Mouse (Mus musculus): ENCODE results near the gene Fam78a.

Gene Fam78a

DNA sequence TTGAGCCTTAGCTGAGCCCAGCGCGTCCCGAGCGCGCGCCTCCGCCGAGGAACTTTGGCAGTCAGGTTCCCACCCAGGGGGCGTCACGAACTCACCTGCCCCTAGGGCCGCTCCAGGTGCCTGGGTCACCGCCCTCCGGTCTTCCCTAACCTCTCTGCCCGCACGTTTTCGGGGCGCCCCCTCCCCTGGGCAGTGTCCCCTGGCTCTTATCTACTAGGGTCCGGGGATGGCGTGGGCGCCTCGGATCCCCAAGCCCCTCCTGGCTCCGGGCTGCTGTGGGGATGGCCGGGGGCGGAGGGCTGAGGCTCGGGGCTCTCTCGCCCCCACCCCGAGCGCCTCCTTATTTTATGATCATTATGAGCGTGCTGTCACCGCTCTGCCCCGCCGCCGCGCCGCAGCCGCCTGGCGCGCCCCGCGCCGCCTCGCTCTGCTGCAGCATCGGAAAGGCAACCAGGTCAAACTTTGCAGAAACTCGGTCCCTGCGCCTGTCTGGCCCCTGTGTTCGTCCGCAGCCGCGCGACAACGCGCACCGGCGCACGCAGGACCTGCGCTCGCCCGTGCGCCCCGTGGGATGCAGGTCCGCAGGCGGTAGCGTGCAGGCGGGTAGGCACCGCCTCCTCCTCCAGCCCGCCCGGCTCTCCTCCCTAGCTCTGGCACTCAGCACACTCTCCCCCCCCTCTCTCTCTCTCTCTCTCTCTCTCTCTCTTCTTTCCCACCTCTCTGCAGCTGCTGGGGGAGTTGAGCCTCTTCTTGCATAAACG is at the start of gene Fam78a:
TSS of gene Fam78a (minus strand) at position 747 of the 761 bp plus-strand sequence.
- peak; percentile 17 to 60 for DNase-seq

GRCm38 (mm10) chr2:32134039-32134438 is 49.4 kb upstream of the Fam78a start:
- peak; percentile 91 to 98 for DNase-seq

GRCm38 (mm10) chr2:32132567-32132992 is 47.9 kb upstream of the Fam78a start:
- DNase-seq = peak; percentile 80 to 89

DNA sequence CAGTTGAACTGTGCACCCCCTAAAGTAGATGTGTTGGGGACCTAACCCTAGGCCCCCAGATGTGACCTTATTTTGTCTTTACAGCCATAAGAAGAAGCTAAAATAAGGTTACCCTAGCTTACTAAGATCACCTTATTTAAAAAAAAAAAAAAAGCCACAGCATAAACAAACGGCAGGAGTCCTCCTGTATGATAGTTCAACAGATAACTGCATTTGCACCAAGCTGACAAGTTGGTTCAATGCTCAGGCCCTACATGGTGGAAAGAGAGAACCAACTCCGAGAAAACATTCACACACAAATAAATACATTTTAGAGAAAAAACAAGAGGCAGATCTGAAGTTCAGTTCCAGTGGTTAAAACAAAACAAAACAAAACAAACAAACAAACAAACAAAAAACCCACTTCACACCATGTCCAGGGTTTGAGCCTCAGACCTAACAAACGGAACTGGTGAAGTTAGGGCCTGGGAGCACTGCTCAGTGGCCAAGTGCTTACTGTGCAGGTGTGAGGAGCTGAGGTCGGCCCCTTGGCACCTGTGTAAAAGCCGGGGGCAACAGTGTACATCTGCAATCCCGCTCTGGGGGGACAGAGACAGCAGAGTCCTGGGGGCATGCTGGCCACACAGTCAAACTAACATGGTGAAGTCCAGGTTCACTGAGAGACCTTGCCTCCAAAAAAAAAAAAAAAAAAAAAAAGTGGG is 47.4 kb upstream of the Fam78a start:
- DNase-seq = no peak

GRCm38 (mm10) chr2:32131205-32131834 is 46.7 kb upstream of the Fam78a start:
- no peak for DNase-seq

DNA sequence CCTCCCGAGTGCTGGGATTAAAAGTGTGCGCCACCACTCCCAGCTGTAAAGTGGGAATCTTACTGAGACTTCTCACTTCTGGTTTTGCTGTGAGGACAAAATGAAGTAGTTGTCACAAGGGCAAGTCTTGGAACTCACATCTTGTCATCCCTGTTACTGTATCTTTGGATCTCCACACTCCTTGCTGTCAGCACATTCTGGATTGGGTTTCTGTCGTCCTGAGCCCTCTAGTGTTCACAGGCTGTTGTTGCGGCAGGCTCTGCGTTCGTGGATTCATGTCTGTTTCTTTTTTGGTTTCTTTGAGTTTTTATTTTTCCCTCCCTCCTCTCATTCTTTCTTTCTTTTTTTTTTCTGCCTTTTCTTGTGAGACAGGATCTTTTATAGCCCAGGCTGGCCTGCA is 45.8 kb upstream of the Fam78a start:
- DNase-seq = peak; percentile 61 to 67

DNA sequence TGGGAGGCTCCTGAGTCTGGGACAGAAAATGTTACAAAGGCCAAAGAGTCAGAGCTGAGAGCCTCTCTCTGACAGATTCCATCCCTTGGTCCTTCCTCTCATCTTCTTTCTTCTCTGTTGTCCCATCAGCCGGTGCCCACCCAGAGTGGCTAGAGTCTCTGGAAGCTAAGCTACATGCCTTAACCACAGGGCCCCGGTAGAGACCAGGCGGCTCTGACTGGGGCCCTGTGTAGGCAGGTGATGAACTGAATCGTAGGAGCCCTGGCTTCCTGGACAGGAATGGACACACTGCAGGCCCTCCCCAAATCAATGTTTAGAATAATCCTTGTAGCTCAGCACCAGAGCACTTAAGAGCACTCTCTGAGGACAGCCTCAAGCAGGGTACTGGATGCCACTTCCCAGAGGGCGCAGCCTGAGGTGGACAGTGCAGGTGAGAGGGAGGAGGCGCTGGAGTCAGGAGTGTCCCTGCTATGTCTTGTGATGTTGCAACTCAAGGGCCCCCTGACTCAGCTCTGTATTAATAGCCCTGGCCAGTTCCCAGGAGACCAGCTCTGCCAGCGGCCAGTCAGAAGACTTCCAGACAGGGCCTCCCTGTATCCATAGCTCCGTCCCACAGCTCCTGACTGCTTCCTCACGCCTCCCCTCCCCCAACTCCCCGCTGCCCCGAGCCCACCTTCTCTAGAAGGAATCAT is 44.9 kb upstream of the Fam78a start:
- no peak for DNase-seq

- no peak for DNase-seq
Observed at GRCm38 (mm10) chr2:32128536-32128841, 43.8 kb upstream of the Fam78a start.

- no peak for DNase-seq
Observed at GRCm38 (mm10) chr2:32127653-32128535, 43.2 kb upstream of the Fam78a start.

DNA sequence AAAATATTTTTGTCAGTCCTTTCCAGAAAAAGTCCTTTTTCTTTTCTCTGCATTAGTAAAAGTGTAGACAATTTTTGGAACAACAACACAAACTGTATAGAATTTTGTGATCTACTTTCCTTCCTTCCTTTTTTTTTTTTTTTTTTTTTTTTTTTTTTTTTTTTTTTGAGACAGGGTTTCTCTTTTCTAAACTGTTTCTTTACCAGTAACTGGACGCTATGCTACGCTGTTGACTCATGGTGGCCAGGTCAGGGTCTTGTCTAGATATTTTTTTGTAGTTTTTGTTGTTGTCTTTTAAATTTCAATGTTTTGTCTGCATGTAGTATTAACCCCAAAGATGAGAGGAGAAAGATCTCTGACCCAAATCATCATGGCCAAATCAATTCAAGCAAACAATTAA is 37.1 kb upstream of the Fam78a start:
- no peak for DNase-seq

DNA sequence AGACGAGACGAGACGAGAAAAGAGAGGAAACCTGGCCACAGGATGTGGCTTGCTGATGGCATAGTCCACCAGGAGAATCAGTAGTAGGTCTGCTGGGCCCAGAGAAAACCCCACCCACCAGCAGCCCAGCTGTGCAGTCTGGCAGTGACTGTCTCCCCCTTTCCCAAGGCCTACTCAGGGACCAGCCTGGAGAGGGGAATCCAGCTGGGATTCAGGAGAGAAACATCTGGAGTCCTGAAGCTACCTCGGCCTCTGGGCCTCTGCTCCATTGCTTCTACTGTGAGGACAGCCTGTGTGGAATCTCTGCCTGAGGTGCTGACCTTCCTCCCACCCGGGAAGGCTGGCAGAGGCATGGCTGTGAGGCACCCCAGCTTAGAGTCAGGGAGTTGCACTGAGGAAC is 36.5 kb upstream of the Fam78a start:
- DNase-seq = no peak

- no peak for DNase-seq
Observed at GRCm38 (mm10) chr2:32119802-32120750, 35.4 kb upstream of the Fam78a start.

- DNase-seq = no peak
Observed at GRCm38 (mm10) chr2:32115851-32116268, 31.2 kb upstream of the Fam78a start.

DNA sequence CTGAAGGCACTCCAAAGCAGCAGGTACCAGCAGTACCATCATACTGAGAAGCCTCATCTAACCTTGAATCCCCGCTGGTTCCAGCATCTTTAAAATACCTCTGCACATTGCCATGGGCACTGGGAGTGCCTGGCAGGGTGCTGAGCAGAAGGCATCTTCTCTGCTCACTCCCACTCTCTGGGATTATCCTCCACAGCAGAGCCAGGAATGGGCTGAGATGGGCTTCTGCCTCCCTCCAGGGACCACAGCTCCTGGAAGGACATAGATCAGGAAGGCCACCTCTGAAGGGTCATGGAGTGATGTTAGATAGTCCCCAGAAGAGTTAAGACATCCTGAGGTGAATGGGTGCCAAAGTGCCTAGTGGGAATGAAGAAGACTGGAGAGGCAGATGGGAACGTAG is 27.9 kb upstream of the Fam78a start:
- no peak for DNase-seq

- no peak for DNase-seq
Observed at GRCm38 (mm10) chr2:32111268-32111667, 26.6 kb upstream of the Fam78a start.

GRCm38 (mm10) chr2:32105930-32106329 is 21.3 kb upstream of the Fam78a start:
- no peak for DNase-seq

DNA sequence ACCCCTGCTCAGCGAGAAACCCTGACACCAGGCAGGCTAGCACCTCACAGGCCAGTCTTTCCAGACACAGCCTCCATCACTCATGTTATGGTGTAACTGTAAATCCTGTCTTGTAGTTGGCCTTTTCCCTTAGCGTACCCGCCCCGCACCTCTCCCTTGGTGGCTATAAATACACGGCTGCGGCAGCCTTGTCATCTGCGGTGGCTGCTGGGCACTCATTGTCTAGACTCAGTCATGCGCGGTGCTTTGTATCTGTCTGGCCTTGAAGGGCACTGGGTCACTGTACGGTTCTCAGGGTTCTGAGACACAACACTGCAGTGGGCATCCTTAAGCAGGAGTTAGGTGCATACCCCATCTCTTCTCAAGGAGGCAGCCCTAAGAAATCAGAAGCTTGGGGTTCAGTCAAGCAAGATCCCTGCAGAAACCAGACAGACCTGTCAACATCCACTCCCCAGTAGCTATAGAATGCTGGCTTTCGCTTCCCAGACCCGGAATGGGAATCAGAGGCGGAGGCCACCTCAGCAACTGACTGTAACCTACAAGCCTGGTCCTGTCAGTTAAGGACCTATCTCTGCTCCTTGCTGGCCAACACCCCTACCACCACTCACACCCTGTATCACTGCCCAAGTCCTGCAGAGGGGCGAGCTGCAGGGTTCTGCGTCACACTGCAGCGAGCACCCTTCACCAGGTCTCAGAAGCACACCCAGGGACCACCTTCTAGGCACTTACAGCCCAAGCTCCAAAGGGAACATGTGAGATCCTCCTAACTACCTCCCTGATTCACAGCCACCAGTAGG is 20.7 kb upstream of the Fam78a start:
- no peak for DNase-seq

DNA sequence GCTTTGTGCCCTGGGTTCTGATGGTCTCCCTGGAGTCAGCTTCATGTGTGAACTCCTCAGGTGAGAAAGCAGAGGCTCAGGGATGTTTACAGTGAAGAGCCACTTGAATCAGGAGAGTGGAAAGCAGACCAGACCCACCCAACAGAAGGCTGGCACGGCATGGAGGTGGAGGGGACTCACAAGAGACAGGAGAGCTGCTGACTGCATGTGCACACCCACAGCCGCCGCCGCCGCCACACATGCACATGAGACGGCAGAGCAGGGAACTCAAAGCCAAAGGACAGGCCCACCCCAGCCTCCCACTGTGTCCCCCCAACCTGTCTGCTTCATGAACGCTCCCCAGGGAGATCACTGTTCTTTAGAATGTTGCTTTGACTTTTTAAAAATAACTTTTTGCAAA is 19.5 kb upstream of the Fam78a start:
- no peak for DNase-seq

- DNase-seq = no peak
Observed at GRCm38 (mm10) chr2:32103557-32103956, 18.9 kb upstream of the Fam78a start.

- no peak for DNase-seq
Observed at GRCm38 (mm10) chr2:32102944-32103343, 18.3 kb upstream of the Fam78a start.

GRCm38 (mm10) chr2:32096122-32096420 is 11.4 kb upstream of the Fam78a start:
- no peak for DNase-seq

All from kidney, postnatal 25 days (tissue).